Mouse (Mus musculus): Measurements from ENCODE around the gene Tldc1.
A peak's percentile ranks its signal among the peaks of the same experiment; 100 is the strongest.

Gene Tldc1

GRCm38 (mm10) chr8:119801168-119801567, 23.0 kb upstream of the Tldc1 start:
- no peak for DNase-seq (ENCODE audit: low spot score)

GRCm38 (mm10) chr8:119798965-119799264, 20.7 kb upstream of the Tldc1 start:
- DNase-seq (ENCODE audit: low spot score) = no peak

DNA sequence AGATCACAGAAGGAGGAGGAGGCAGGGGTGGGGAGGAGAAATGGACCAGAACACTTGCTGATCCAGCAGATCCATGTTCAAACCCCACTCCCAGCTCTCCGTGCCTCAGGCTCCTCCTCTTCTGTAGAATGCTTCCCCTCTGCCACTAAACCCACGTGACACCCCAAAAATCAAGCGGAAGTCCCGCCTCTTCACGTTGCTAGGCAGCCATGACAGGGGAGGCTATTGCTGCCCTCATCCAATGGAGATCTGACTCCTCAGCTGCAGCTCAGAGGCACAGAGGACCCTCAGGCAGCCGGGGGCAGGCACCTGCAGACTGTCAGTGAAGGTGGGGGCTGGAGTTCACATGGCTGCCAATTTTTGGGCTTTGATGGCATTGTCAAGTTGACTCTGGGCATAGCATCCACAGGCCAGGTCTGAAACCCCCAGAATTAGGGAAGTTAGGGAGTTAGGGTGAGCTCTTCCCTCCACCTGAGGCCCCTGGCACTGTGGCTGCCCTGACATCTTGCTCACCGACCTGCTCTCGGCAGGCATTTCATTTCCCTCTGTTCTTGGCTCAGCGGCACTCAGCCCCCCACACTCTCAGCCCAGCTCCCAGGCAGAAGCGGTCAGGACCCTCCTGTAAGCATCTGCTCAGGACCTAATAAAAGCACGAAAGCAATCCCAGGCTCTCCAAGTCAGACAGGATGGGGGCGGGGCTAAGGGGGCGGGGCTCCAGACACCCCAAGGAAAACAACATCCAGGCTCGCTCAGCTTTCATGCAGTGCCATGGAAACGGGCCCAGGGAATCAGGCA, 20.2 kb upstream of the Tldc1 start:
- no peak for DNase-seq (ENCODE audit: low spot score)

DNA sequence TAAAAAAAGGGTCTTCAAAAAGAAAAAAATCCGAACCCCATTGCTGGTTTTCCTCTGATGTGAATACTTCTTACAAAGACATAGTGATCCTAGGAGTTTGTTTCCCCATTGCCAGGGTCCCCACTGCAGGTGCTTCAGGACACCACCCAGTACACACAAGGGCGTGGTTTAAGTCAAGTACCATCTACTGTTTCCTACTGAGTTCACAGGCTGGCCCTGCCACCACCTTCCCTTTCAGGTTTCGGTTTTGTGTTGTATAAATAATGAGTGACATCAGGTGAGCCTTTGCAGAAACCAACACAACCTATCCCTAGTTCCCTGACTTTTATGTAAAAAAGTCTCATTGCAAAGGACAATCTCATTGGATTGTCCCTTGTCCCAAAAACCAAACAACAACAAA, 17.4 kb upstream of the Tldc1 start:
- no peak for DNase-seq (ENCODE audit: low spot score)

DNA sequence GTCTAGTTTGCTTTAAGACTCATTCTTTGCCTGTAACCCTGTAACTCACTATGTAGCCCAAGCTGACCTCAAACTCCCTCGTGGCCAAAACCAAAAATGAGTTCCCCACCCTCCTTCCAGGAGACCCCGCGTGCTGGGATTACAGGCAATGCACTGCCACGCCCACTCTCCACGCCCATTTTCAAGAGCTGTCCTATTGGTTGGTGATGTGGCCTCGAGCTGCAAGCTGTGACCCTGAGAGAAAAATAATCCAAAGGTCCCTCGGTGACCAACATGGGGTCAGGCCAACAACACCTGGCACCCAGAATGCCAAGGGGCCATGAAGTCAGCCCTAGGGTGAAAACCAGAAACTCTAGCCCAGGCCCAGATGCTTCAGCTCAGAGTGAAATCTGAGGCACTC, 16.5 kb upstream of the Tldc1 start:
- DNase-seq (ENCODE audit: low spot score) = no peak

GRCm38 (mm10) chr8:119791804-119792704, 13.8 kb upstream of the Tldc1 start:
- no peak for DNase-seq (ENCODE audit: low spot score)

DNA sequence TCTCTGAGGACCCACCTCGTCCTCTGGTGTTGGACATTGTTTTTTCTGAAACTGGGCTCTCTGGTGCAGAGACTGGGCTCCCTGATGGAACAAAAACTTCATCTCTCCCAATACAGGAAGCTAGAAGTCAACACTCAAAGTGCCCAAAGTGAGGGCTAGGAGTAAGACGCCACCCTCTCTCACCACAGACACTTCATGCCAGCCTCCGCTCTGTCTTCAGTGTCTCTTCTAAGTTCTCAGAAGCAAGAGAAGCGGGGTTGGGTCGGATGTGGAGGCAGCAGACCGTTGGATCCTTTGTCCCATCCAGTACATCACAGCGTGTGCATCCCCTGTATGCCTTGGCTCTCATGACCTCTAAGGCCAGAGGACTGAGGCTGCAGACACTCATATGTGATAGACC, 11.4 kb upstream of the Tldc1 start:
- no peak for DNase-seq (ENCODE audit: low spot score)

DNA sequence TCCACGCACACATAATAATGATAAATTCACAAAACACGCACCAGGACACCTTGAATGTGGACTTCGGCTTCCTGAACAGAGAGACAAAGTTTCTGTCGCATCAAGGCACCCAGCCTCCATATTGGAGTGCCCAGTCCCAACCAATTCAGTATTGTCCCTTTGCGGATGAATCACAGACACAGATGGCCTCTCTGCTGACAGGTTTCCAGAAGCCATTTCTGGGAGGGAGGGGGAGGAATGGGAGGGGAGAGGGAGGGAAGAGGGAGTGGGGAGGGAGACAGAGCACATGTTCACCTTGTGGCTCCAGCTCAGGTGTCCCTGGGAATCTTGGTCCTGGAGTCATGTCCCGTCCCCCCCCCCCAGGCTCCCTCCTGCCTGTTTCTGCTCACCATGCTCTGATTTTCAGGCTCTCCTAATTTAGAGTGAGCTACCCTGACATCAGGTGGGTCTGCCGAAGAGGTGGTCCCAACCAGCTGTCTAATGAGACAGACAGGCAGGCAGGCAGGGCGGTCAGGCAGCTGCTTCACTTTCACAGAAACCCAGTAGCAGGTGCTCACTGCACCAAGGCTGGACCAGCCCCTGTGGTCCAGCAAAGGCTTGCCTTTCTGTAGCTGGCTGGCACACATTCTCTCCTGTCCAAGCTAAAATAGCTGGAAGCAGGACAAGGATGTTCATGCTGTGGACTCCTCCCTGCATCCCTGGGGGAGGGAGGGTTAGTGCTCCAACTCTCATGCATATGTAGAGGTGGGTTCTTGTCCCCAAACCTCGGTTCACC, 10.6 kb upstream of the Tldc1 start:
- no peak for DNase-seq (ENCODE audit: low spot score)

DNA sequence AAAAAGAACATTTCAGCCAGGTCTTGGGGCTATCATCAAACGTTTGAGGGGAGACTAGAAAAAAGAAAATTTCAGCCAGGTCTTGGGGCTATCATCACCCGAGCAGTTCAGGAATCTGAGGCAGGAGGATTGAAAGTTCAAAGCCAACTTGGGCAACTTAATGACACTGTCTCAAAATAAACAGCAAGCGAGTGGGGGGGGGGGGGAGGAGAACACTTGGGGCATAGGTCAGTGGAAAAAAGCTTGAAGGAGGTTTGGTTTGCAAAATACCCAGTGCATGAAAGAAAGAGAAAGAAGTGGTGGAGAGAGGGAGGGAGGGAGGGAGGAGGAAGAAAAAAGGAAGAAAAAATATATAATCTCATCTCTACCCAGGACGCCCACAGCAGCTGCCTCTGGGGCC, 9.1 kb upstream of the Tldc1 start:
- no peak for DNase-seq (ENCODE audit: low spot score)

GRCm38 (mm10) chr8:119786871-119787270, 8.7 kb upstream of the Tldc1 start:
- no peak for DNase-seq (ENCODE audit: low spot score)

DNA sequence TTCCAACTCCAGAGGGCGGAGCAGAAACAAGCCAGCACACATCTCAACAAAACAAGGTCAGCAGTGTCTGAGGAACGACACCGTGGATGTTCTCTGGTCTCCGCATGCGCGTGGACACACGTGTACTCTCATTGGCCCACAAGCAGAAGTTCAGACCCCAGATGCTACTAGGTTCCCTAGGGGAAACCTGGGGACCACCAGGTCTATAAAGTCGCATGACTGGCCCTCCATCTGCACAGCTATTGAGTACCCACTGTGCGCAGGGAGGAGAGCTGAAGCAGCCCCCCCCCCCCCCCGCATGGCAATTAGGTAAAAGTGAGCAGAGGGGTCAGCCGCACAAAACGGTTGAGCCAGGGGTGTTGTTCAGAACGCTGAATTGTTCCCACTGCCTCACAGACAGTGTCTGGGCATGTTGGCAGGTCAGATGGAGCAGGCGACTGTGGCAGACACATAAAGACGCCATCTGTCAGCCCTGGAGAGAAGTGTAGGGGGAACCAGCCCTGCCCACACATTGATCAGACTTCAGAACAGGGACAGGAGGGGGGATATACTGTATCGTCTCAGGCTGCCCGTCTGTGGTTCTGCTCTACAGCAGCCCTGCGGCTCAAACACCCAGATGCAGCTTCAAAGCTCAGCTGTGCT, 7.7 kb upstream of the Tldc1 start:
- DNase-seq (ENCODE audit: low spot score) = no peak

DNA sequence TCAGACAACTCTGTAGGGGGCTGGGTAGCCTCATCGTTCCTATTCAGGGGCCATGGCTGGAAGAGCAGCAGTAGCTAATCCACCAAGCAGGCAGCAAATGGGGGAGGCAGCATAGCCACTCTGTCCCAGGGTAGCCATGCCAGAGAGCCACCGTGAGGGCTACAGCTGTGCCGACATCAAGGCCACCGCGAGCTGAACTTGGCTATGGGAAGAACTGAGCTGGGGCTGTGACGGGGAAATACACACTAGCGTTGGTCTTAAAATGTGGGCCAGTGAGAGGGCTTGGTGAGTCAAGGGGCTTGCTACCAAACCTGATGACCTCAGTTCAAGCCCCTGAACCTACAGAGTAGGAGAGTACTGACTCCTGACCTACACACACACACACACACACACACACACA, 6.5 kb upstream of the Tldc1 start:
- DNase-seq (ENCODE audit: low spot score) = no peak

DNA sequence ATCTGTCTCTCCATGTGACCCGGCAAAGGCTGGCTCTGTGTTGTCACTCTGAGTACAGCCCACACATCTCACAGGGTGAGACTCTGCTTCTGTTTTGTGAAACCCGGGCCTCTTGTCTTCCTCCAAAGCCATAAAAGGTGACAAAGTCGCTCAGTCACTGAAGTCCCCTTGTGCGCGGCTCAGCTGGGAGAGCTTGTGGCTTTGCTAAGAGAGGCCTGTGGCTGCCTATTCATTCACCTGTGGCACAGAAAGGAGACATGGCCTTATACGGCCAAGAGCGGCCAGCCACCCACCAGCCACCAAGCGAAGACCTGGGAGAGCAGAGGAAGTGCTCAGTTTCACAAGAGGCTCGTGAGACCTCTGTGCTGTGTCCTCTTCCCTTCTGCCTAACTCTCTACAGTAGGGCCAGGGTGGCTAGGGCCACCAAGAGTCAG, 5.9 kb upstream of the Tldc1 start:
- no peak for DNase-seq (ENCODE audit: low spot score)

- no peak for DNase-seq (ENCODE audit: low spot score)
Measured at GRCm38 (mm10) chr8:119783579-119783978, 5.4 kb upstream of the Tldc1 start.

- DNase-seq (ENCODE audit: low spot score) = no peak
Measured at GRCm38 (mm10) chr8:119782715-119783114, 4.5 kb upstream of the Tldc1 start.

- DNase-seq (ENCODE audit: low spot score) = no peak
Measured at GRCm38 (mm10) chr8:119781086-119781840, 3.0 kb upstream of the Tldc1 start.

DNA sequence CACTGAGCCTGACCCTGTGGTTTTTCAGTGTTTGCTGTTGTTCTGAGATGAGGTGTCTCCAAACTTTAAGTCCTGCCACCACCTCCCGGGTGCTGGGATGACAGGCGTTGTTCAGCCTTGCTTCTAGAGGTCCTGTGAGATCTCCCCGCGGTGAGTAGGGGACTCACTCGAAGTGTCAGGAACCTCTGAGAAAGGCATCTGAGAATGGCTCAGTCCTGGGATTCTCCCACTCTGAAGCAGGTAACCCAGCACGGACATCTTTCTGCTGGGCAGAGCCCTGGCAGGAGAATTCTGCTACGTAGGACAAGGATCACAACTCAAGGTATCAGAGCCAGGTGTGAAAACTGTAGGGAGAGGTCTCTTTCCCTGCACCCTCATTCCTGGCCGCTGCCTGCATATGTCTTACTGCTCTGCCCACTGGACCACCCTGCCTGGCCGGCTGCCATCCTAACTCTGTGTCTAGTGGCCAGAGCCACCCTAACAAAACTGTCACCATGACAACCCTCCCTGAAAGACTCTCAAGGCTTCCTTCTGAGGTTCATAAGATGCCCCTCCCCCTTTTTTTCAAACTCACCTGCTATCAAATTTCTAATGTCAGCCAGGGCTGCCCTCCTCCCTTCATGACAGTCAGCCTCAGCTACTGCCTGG, 2.3 kb upstream of the Tldc1 start:
- DNase-seq (ENCODE audit: low spot score) = no peak

DNA sequence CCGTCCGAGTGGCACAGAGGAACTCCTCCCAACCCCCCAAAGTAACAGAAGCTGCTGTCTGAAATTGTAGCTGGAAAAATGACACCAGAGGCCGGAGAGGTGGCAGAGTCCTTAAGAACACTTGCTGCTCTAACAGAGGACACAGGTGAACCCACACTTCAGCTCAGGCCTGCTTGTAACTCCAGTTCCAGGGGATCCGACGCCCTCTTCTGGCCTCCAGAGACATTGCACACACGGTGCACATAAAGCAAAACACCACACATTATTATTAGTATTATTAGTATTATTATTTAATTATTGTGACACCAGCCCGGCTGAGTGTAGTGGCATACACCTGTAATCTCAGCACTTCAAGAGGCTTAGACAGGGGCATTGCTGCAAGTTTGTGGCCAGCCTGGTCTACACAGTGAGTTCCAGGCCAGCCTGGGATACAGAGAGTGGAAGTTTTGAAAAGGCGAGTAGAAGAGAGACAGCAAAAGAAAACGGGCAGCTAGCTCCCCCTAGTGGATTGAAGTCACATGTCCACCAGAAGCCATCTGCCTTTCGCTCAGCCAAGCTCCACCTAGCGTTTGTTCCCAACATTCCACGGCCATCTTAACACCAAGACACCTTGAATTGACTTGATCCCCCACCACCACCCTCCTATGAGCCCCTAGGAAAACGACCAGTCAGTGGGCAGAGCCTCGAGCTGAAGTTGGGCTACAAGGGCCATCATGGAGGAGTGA, 959 bp upstream of the Tldc1 start:
- DNase-seq (ENCODE audit: low spot score) = peak; percentile 69

GRCm38 (mm10) chr8:119777765-119778164, 451 bp downstream of the Tldc1 start:
- DNase-seq (ENCODE audit: low spot score) = no peak

- no peak for DNase-seq (ENCODE audit: low spot score)
Measured at GRCm38 (mm10) chr8:119776668-119777245, 1.5 kb downstream of the Tldc1 start.
